Mouse (Mus musculus) layer of hippocampus, adult 11-12 months (tissue): ENCODE results near the gene Ccser2.

Experiments
- DNase-seq: peaks from one replicate; pipeline ENCODE4 v3.0.0; 2022; ENCODE audit warnings: low spot score

Gene Ccser2

GRCm38 (mm10) chr14:36937941-36938340, 30.6 kb downstream of the Ccser2 start:
- DNase-seq: no peak

GRCm38 (mm10) chr14:36937080-36937878, 31.3 kb downstream of the Ccser2 start:
- DNase-seq: peak; percentile 39

GRCm38 (mm10) chr14:36932638-36933382, 35.8 kb downstream of the Ccser2 start:
- DNase-seq: no peak

- no peak for DNase-seq
These were observed 36.5 kb downstream of the Ccser2 start for GRCm38 (mm10) chr14:36932038-36932437.

- DNase-seq: no peak
These were observed 45.2 kb downstream of the Ccser2 start for GRCm38 (mm10) chr14:36923383-36923782.

GRCm38 (mm10) chr14:36921346-36922049, 47.1 kb downstream of the Ccser2 start:
- DNase-seq: no peak

GRCm38 (mm10) chr14:36919886-36920285, 48.7 kb downstream of the Ccser2 start:
- DNase-seq: no peak

- DNase-seq: peak; percentile 67
These were observed 49.4 kb downstream of the Ccser2 start for GRCm38 (mm10) chr14:36919146-36919545.

- no peak for DNase-seq
These were observed 53.4 kb downstream of the Ccser2 start for GRCm38 (mm10) chr14:36915203-36915602.

- no peak for DNase-seq
These were observed 54.0 kb downstream of the Ccser2 start for GRCm38 (mm10) chr14:36914473-36915005.

GRCm38 (mm10) chr14:36911738-36912137, 56.8 kb downstream of the Ccser2 start:
- no peak for DNase-seq

- no peak for DNase-seq
These were observed 62.6 kb downstream of the Ccser2 start for GRCm38 (mm10) chr14:36905809-36906522.

GRCm38 (mm10) chr14:36904206-36904605, 64.4 kb downstream of the Ccser2 start:
- no peak for DNase-seq

GRCm38 (mm10) chr14:36900883-36901282, 67.7 kb downstream of the Ccser2 start:
- no peak for DNase-seq

GRCm38 (mm10) chr14:36894701-36895100, 73.9 kb downstream of the Ccser2 start:
- no peak for DNase-seq

- no peak for DNase-seq
These were observed 75.7 kb downstream of the Ccser2 start for GRCm38 (mm10) chr14:36892762-36893358.

- no peak for DNase-seq
These were observed 78.4 kb downstream of the Ccser2 start for GRCm38 (mm10) chr14:36890130-36890529.

- no peak for DNase-seq
These were observed 82.9 kb downstream of the Ccser2 start for GRCm38 (mm10) chr14:36885680-36886079.

- DNase-seq: no peak
These were observed 83.5 kb downstream of the Ccser2 start for GRCm38 (mm10) chr14:36885117-36885516.

GRCm38 (mm10) chr14:36883576-36883975, 85.0 kb downstream of the Ccser2 start:
- DNase-seq: no peak

GRCm38 (mm10) chr14:36870257-36870656, 98.3 kb downstream of the Ccser2 start:
- no peak for DNase-seq
